Mouse (Mus musculus): Measurements from ENCODE around the gene Enc1.

- TF ChIP-seq POLR2A (IDR thresholded peaks at IDR 0.05; ENCODE audit: borderline replicate concordance, control insufficient read depth, low read depth, low read length), result no peak
- no peak for TF ChIP-seq CTCF (IDR thresholded peaks at IDR 0.05; ENCODE audit: control insufficient read depth, insufficient read depth, low read length)
Measured at GRCm38 (mm10) chr13:97252469-97252868, 11.6 kb downstream of the Enc1 start.

All from bone marrow, adult 2 months (tissue).